Mouse (Mus musculus): ENCODE measurements around the gene Serf2. TPM values are rescaled to one million over a fixed set of nuclear protein-coding genes. Genes with fewer than 3 reads are reported as not detected.
A peak's percentile ranks its signal among the peaks of the same experiment; 100 is the strongest.
"Not testable (repeated sequence)": the region's sequence is repeated elsewhere in the genome, so short reads cannot be mapped to it uniquely, and the experiment has no call there.

The Serf2 gene
- polyA plus RNA-seq, 1 experiment from 2014 or later = 468 TPM

DNA sequence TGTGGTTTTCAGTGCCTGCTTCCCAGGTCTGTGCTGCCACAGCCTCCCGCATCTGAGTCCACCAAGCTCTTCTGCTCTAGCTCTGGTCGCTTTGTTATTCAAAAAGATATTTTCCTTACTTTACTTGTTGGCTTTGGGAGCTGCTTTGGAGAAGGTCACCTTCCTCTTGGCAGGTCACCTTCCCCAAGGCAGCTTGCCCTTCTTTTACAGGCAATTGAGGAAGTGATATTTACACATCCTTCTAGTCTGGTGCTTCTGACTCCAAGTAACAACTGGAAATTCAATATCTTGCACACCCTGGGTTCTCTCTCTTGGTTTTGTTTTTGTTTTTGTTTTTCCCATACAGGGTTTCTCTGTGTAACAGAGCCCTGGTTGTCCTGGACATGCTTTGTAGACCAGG lies 35.4 kb downstream of the Serf2 start:
- not testable (repeated sequence) for H3K27ac ChIP-seq (ENCODE audit: low read depth, low read length); H3K9ac ChIP-seq (ENCODE audit: low read length); H3K9me3 ChIP-seq (ENCODE audit: control insufficient read depth, low read length); ATAC-seq (ENCODE audit: insufficient read depth, low FRiP score, low TSS enrichment); H3K27me3 ChIP-seq (ENCODE audit: control insufficient read depth, insufficient read depth, low read length); H3K4me2 ChIP-seq (ENCODE audit: low read depth); H3K4me3 ChIP-seq (ENCODE audit: low read depth, low read length); H3K4me1 ChIP-seq (ENCODE audit: control insufficient read depth, insufficient read depth, low read length); H3K36me3 ChIP-seq (ENCODE audit: control insufficient read depth, insufficient read depth, low read length); DNase-seq (ENCODE audit: low spot score)
- WGBS = 58% methylated on average over 1 of the region's 2 CpGs

DNA sequence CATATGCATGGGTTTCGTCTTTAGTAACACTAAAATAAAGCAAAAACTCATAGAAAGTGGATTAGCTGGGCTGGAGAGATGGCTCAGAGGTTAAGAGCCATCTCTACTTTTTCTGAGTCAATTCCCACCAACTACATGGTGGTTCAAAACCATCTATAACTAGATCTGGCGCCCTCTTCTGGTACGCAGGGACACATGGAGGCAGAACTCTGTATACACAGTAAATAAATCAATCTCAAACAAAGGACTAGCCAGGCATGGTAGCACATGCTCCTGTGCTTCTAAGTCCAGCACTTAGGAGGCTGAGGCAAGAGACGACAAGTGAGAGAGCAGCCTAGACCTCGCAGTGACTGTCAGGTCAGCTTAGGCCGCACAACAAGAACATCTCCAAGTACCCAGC lies 52.6 kb downstream of the Serf2 start:
- H3K27ac ChIP-seq (ENCODE audit: low read depth, low read length); H3K9ac ChIP-seq (ENCODE audit: low read length); ATAC-seq (ENCODE audit: insufficient read depth, low FRiP score, low TSS enrichment); DNase-seq (ENCODE audit: low spot score); H3K4me3 ChIP-seq (ENCODE audit: low read depth, low read length); H3K36me3 ChIP-seq (ENCODE audit: control insufficient read depth, insufficient read depth, low read length); H3K9me3 ChIP-seq (ENCODE audit: control insufficient read depth, low read length); H3K4me2 ChIP-seq (ENCODE audit: low read depth); H3K4me1 ChIP-seq (ENCODE audit: control insufficient read depth, insufficient read depth, low read length); H3K27me3 ChIP-seq (ENCODE audit: control insufficient read depth, insufficient read depth, low read length): not testable (repeated sequence)
- WGBS = no CpG with 5 or more reads among the region's 6 CpGs

DNA sequence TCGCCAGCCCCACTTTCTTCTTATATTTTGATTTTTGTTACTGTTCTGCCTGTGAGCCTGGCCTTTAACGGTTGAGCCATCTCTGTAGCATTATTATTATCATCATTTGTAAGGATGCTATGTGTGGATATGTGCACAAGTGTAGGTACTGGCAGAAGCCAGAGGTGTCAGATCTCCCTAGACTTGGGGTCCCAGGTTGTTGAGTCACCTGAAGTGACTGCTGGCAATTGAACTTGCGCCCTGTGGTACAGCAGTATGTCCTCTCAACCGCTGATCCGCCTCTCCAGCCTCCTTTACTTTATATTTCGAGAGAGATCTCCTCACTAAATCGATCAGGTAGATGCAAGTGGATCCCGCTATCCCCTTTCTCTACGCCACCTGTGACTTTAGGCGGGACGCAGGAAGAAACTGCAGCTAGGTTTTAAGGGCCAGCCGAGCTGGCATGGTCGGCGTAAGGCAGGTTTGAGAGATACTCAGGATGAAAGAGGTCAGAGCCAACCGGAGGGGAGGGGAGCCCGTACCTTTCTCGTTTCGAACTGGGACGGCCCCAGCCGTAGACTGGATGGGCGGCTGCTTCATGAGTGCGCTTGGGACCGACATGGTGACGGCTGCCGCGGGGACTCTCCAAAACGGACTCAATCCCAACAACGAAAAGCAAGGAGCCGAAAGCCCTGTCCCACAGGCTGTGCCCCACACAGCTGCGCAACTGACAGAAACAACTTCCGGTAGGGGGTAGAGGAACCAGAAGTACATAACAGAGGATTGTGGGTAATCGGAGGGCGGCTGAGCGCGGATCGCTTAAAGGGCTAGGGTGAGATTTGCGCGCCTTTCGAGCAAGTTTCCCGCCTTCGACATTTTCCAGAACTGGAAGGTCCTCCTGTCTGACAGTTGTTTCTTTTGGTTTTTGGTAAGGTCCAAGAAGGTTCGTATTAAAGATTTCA lies 57.2 kb downstream of the Serf2 start, which contains the start of the genes Mfap1a and Wdr76:
Gene Mfap1a (minus strand): TSS at position 724 of the 941 bp plus-strand sequence.
Gene Wdr76 (plus strand): TSS at position 782 of the 941 bp plus-strand sequence.
- H3K27ac ChIP-seq (ENCODE audit: low read depth, low read length) = not testable (repeated sequence)
- 5% methylated on average over 39 of the region's 42 CpGs for WGBS
- ATAC-seq (ENCODE audit: insufficient read depth, low FRiP score, low TSS enrichment) = peak; percentile 84

DNA sequence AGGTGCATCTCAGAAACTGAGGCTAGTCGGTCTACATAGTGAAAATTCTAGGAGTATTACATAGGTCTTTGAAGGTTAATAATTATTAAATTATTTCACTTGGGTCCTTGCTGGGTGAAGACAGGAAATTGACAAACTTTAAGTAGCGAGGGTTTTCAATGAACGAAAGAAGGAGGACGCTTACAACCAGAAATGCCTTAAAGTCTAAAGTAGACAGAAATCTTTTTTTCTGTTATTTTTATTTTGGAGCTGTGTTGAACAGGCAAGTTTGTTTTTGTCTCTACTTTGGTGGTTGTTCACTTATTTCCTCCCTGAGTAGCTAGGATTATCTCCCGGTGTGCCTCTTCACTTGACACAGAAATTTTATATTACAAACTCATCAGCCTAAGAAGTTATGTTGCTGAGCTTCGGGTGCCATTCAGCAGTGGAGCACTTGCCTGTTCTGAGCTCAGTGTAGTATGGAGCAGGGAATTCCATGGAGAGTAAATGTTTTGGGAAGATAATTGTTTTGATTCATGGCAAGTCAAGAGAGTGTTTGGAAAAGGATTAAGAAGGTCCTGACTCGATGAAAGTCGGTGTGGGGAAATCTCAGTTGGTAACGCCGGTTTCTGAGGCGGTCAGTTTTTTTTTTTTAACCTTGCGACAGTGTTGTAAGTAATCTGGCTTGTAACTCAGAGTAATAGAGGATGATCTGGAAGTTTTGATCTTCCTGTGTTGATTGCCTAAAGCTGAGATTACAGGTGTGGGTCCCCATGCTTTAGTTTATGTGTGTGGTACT lies 58.4 kb downstream of the Serf2 start:
- Histone ChIP-seq H3K9me3 (ENCODE audit: control insufficient read depth, low read length) (no peaks in the 10 kb centered on the region), H3K4me3 (ENCODE audit: low read depth, low read length) (peak overlapping the region; percentile 57), H3K27ac (ENCODE audit: low read depth, low read length) (no peak overlapping the region), H3K4me2 (ENCODE audit: low read depth) (peak overlapping the region; percentile 54), H3K9ac (ENCODE audit: low read length) (peak overlapping the region; percentile 35), H3K4me1 (ENCODE audit: control insufficient read depth, insufficient read depth, low read length) (no peaks in the 10 kb centered on the region), H3K36me3 (ENCODE audit: control insufficient read depth, insufficient read depth, low read length) (peaks cover 4% of the 10 kb centered on the region; the same call in 1 of the 2 replicates), H3K27me3 (ENCODE audit: control insufficient read depth, insufficient read depth, low read length) (no peaks in the 10 kb centered on the region)
- DNase-seq (ENCODE audit: low spot score) = no peak
- no peak for ATAC-seq (ENCODE audit: insufficient read depth, low FRiP score, low TSS enrichment)
- WGBS = 38% methylated on average over 12 of the region's 12 CpGs

More for the DNA sequence above, 57.2 kb downstream of the Serf2 start, which contains the start of the genes Mfap1a and Wdr76:
- peak within 1 kb of the TSS; percentile 59 for H3K9ac ChIP-seq (ENCODE audit: low read length)
- peak within 1 kb of the TSS; percentile 57 for H3K4me3 ChIP-seq (ENCODE audit: low read depth, low read length)
- H3K4me1 ChIP-seq (ENCODE audit: control insufficient read depth, insufficient read depth, low read length); H3K36me3 ChIP-seq (ENCODE audit: control insufficient read depth, insufficient read depth, low read length); H3K27me3 ChIP-seq (ENCODE audit: control insufficient read depth, insufficient read depth, low read length); H3K9me3 ChIP-seq (ENCODE audit: control insufficient read depth, low read length): not testable (repeated sequence)
- peak within 1 kb of the TSS; percentile 54 for H3K4me2 ChIP-seq (ENCODE audit: low read depth)
- DNase-seq (ENCODE audit: low spot score) = peak; percentile 88

Small RNA genes within 50 kb of the gene (microRNA-seq; reads per million reads assigned to microRNA genes)
- gene Gm22953 = not detected

Other genes starting within 250 kb of the Serf2 start
- 143 and 151 TPM in 2 replicates for gene Trp53bp1, start 177.8 kb upstream of the Serf2 start, polyA plus RNA-seq (2014; fragmentation: Nextera tagmentation; extraction: Ambion mirVana)
- gene Map1a, start 159.6 kb upstream of the Serf2 start, polyA plus RNA-seq (2014; fragmentation: Nextera tagmentation; extraction: Ambion mirVana) = 17.5 and 19.2 TPM in 2 replicates
- 10.8 and 11.4 TPM in 2 replicates for gene Ppip5k1, start 93.8 kb upstream of the Serf2 start, polyA plus RNA-seq (2014; fragmentation: Nextera tagmentation; extraction: Ambion mirVana)
- gene Ckmt1, start 91.5 kb upstream of the Serf2 start, polyA plus RNA-seq (2014; fragmentation: Nextera tagmentation; extraction: Ambion mirVana) = 8.2 and 9.8 TPM in 2 replicates
- not detected in 2 replicates for gene Strc, start 62.0 kb upstream of the Serf2 start, polyA plus RNA-seq (2014; fragmentation: Nextera tagmentation; extraction: Ambion mirVana)
- gene Pdia3, start 35.4 kb upstream of the Serf2 start, polyA plus RNA-seq (2014; fragmentation: Nextera tagmentation; extraction: Ambion mirVana) = 527 and 585 TPM in 2 replicates
- 1.7 and 4.0 TPM in 2 replicates for gene Catsper2, start 35.4 kb upstream of the Serf2 start, polyA plus RNA-seq (2014; fragmentation: Nextera tagmentation; extraction: Ambion mirVana)
- 2.7 and 3.1 TPM in 2 replicates for gene Ell3, start 4.9 kb upstream of the Serf2 start, polyA plus RNA-seq (2014; fragmentation: Nextera tagmentation; extraction: Ambion mirVana)
- gene Hypk, start 4.1 kb downstream of the Serf2 start, polyA plus RNA-seq (2014; fragmentation: Nextera tagmentation; extraction: Ambion mirVana) = 105 and 116 TPM in 2 replicates
- 0.23 and 0.72 TPM in 2 replicates for gene Serinc4, start 7.6 kb downstream of the Serf2 start, polyA plus RNA-seq (2014; fragmentation: Nextera tagmentation; extraction: Ambion mirVana)
- 71.8 and 73.2 TPM in 2 replicates for gene Mfap1b, start 24.9 kb downstream of the Serf2 start, polyA plus RNA-seq (2014; fragmentation: Nextera tagmentation; extraction: Ambion mirVana)
- gene Mfap1a, start 57.5 kb downstream of the Serf2 start, polyA plus RNA-seq (2014; fragmentation: Nextera tagmentation; extraction: Ambion mirVana) = 30.8 and 33.9 TPM in 2 replicates
- 10.5 and 10.6 TPM in 2 replicates for gene Wdr76, start 57.5 kb downstream of the Serf2 start, polyA plus RNA-seq (2014; fragmentation: Nextera tagmentation; extraction: Ambion mirVana)